Mouse (Mus musculus) CH12.LX (cell line): ENCODE measurements around the gene Hoxb3.

ENCODE experiments used
- CTCF ChIP-seq, 2 experiments: IDR thresholded peaks in 1 of 2; conservative IDR thresholded peaks in 1 of 2; 2 replicates each; pipeline ENCODE4 v1.5.1; 2011 to 2012; ENCODE audit warnings: low read depth in 2 of 2, low read length in 2 of 2, improper control_type of control experiment in 1 of 2, inconsistent platforms in 1 of 2, mild to moderate bottlenecking in 1 of 2, moderate library complexity in 1 of 2
- E2F4 ChIP-seq: IDR thresholded peaks from 2 replicates; pipeline ENCODE4 v1.6.1; 2011; ENCODE audit warnings: low read depth, low read length, improper control_type of control experiment; ENCODE audit not compliant: insufficient replicate concordance
- EP300 ChIP-seq: IDR thresholded peaks from 2 replicates; pipeline ENCODE4 v1.6.1; 2011; ENCODE audit warnings: low read length, improper control_type of control experiment
- JUND ChIP-seq: conservative IDR thresholded peaks from 2 replicates; pipeline ENCODE4 v1.6.1; 2011; ENCODE audit warnings: low read depth, low read length, improper control_type of control experiment
- KAT2A ChIP-seq: IDR thresholded peaks from 2 replicates; pipeline ENCODE4 v1.6.1; 2012; ENCODE audit warnings: low read length, improper control_type of control experiment, inconsistent platforms; ENCODE audit not compliant: insufficient replicate concordance
- MXI1 ChIP-seq: IDR thresholded peaks from 2 replicates; pipeline ENCODE4 v1.6.1; 2011; ENCODE audit warnings: mild to moderate bottlenecking, low read depth, low read length, improper control_type of control experiment
- MYC ChIP-seq: IDR thresholded peaks from 2 replicates; pipeline ENCODE4 v1.6.1; 2011; ENCODE audit warnings: low read depth, mild to moderate bottlenecking, improper control_type of control experiment, low read length
- TBP ChIP-seq: conservative IDR thresholded peaks from 2 replicates; pipeline ENCODE4 v1.6.1; 2011; ENCODE audit warnings: low read depth, low read length, improper control_type of control experiment
- ZC3H11A ChIP-seq: IDR thresholded peaks from 2 replicates; pipeline ENCODE4 v1.6.1; 2012; ENCODE audit warnings: low read depth, mild to moderate bottlenecking, inconsistent platforms, low read length, improper control_type of control experiment

DNA sequence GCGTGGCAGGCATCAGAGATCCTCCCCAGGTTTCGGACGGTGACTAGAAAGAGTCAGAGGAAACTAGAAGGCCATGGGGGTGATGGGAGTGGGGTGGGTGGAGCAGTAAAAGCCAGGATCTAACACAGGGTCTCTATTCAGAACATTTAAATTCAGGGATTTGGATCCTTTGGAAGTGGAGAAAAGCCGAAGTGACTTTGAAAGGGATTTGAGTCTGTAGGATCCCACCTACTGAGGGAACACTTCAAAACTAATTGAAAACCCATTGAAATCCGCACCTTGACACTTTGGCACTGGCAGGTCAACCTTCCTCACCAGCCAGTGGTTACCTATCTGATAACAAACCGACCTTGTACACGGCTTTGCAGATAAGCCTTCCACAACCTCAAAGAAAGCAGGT lies 51.7 kb downstream of the Hoxb3 start:
- TF ChIP-seq ZC3H11A (no peak), MXI1 (no peak), KAT2A (no peak), EP300 (no peak), CTCF (conservative IDR thresholded peaks at IDR 0.05 in 1 of 2, IDR thresholded peaks at IDR 0.05 in 1 of 2; ENCODE audit: low read depth in 2 of 2, low read length in 2 of 2) (no peak), JUND (no peak), TBP (no peak), E2F4 (no peak), MYC (no peak)
